ENCODE assay signal across 9 mouse cellular contexts in the genomic region with DNA sequence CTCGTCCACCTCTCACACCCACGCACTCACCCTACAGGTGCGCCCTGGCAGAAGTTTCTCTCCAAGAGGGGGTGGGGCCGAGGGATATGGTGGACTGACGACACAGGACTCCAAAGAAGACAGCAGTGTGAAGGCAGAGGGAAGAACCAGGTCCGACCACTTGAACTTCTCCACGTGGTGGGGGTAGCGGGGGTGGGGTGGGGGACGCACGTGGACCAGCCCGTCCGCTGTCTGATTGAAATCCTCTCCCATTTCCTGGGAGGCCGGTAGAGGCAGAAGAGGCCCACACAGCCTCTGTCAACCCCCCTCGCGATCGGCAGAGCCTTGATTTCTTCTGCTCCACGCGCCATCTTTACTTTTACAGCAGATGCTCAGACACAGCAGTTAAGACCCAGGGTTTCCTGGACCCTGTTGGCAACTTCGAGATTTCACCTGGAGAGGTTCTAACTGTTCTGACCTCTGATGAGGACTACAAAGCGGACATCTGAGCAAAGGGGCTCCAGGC. TPM values are rescaled to one million over a fixed set of nuclear protein-coding genes. Genes with fewer than 3 reads are reported as not detected.
DNase-seq lines count a peak whose midpoint lies in the region; ATAC-seq and TF ChIP-seq lines count a peak whose summit lies in the region.
"Had no signal": no experiment of that assay in that cellular context is flagged by ENCODE, and none has a peak within 500 bp of the region (broad histone marks: within the 10 kb centered on the region; RNA-seq: fewer than 3 reads in every experiment).

No protein-coding gene starts in this region.

- H3K4me1 ChIP-seq in lung, embryonic 14.5 days (ENCODE audit: insufficient read depth), result no peaks in the 10 kb centered on the region
- H3K4me1 ChIP-seq in forebrain, embryonic 10.5 days, result 0 out of 2 replicates have a peak, but pooled peaks cover 6% of the 10 kb centered on the region
- H3K4me1 ChIP-seq in midbrain, embryonic 16.5 days (ENCODE audit: control insufficient read depth, insufficient read depth, low read length), result no peaks in the 10 kb centered on the region

- no peak for TF ChIP-seq CTCF in lung, embryonic 14.5 days (IDR thresholded peaks at IDR 0.05; ENCODE audit: low read depth)

- peak; percentile 21 for DNase-seq in lung, embryonic 14.5 days
- DNase-seq in lung, postnatal 14 days, result no peak
- peak; percentile 67 for DNase-seq in thymus, postnatal 14 days
- no peak for DNase-seq in forebrain, embryonic 10.5 days (ENCODE audit: extremely low spot score, low spot score)
- no peak for DNase-seq in adrenal gland, postnatal 14 days
- DNase-seq: gastrocnemius, adult 2 months had no signal

- H3K4me2 ChIP-seq in lung, embryonic 14.5 days, result peak overlapping the region; percentile 25; the same call in 1 of the 2 replicates
- H3K4me2 ChIP-seq in midbrain, embryonic 16.5 days (ENCODE audit: low read length), result no peak overlapping the region

- H3K9me3 ChIP-seq in lung, embryonic 14.5 days (ENCODE audit: low read depth, low read length), result no peaks in the 10 kb centered on the region
- 0 out of 2 replicates have a peak, but pooled peaks cover 3% of the 10 kb centered on the region for H3K9me3 ChIP-seq in forebrain, embryonic 10.5 days
- H3K9me3 ChIP-seq in midbrain, embryonic 16.5 days (replicated peaks; ENCODE audit: control insufficient read depth, low read length, poor library complexity, severe bottlenecking), result no peaks in the 10 kb centered on the region

- H3K4me3 ChIP-seq in lung, embryonic 14.5 days (ENCODE audit: low read depth, low read length), result no peak overlapping the region
- H3K4me3 ChIP-seq in macrophage (ENCODE audit: inconsistent target), result peak overlapping the region; percentile 7; the same call in 1 of the 2 replicates
- no peak overlapping the region for H3K4me3 ChIP-seq in forebrain, embryonic 10.5 days
- H3K4me3 ChIP-seq in midbrain, embryonic 16.5 days (ENCODE audit: low read depth, low read length), result no peak overlapping the region
- H3K4me3 ChIP-seq: gastrocnemius, adult 2 months had no signal

- WGBS in lung, embryonic 14.5 days, result 39% methylated on average over 20 of the region's 20 CpGs
- 9% methylated on average over 15 of the region's 20 CpGs for WGBS in macrophage (ENCODE audit: missing documents)
- WGBS in forebrain, embryonic 10.5 days, result 69% methylated on average over 19 of the region's 20 CpGs
- 68% methylated on average over 20 of the region's 20 CpGs for WGBS in midbrain, embryonic 16.5 days

- H3K9ac ChIP-seq in lung, embryonic 14.5 days, result no peak overlapping the region
- H3K9ac ChIP-seq in midbrain, embryonic 16.5 days (ENCODE audit: low read depth, low read length), result no peak overlapping the region

- no peak overlapping the region for H3K27ac ChIP-seq in lung, embryonic 14.5 days (ENCODE audit: low read depth)
- peak overlapping the region; percentile 94 for H3K27ac ChIP-seq in macrophage
- no peak overlapping the region for H3K27ac ChIP-seq in forebrain, embryonic 10.5 days
- H3K27ac ChIP-seq in midbrain, embryonic 16.5 days (ENCODE audit: low read length), result no peak overlapping the region
- H3K27ac ChIP-seq: gastrocnemius, adult 2 months had no signal

- no peaks in the 10 kb centered on the region for H3K36me3 ChIP-seq in lung, embryonic 14.5 days (ENCODE audit: insufficient read depth)
- no peaks in the 10 kb centered on the region for H3K36me3 ChIP-seq in macrophage (ENCODE audit: inconsistent target)
- no peaks in the 10 kb centered on the region for H3K36me3 ChIP-seq in forebrain, embryonic 10.5 days (replicated peaks)
- H3K36me3 ChIP-seq in midbrain, embryonic 16.5 days (ENCODE audit: control insufficient read depth, insufficient read depth, low read length), result no peaks in the 10 kb centered on the region

- no peaks in the 10 kb centered on the region for H3K27me3 ChIP-seq in lung, embryonic 14.5 days (ENCODE audit: insufficient read depth, low read length)
- H3K27me3 ChIP-seq in forebrain, embryonic 10.5 days (ENCODE audit: poor library complexity, severe bottlenecking), result no peaks in the 10 kb centered on the region
- H3K27me3 ChIP-seq in midbrain, embryonic 16.5 days (ENCODE audit: control insufficient read depth, insufficient read depth, low read depth, low read length), result no peaks in the 10 kb centered on the region

- peaks cover 8% of the 10 kb centered on the region; the same call in 1 of the 2 replicates for H3K79me2 ChIP-seq in macrophage (ENCODE audit: inconsistent target)

- no peak for ATAC-seq in lung, embryonic 14.5 days (ENCODE audit: insufficient read depth)
- ATAC-seq in activated CD4-positive, CD25-positive, alpha-beta regulatory T cell, adult 4 months, result peak; percentile 32
- no peak for ATAC-seq in midbrain, embryonic 16.5 days

RNA-seq across cellular contexts. Expression of gene B4galt5, which starts 18.8 kb away (rescaled TPM):
- polyA plus RNA-seq in lung, embryonic 14.5 days (2014; fragmentation: Nextera tagmentation; extraction: Ambion mirVana), result 20.5 and 24.1 TPM in 2 replicates
- polyA plus RNA-seq in activated CD4-positive, CD25-positive, alpha-beta regulatory T cell, adult 4 months (2017; shearing (Covaris generic)), result 10 to 100 TPM in 1 of 2 experiments, 1 to 10 TPM in 1; 7.9 to 11.6 TPM
- total RNA-seq in macrophage (2018; cell fraction: chromatin; rRNA removed), result 100 to 1,000 TPM; 105 to 608 (median 250) TPM
- total RNA-seq in macrophage (2018; cell fraction: cytosol; rRNA removed), result 100 to 1,000 TPM in 24 of 26 experiments, 10 to 100 TPM in 2; 82.2 to 467 (median 135) TPM
- total RNA-seq in macrophage (2018; cell fraction: nucleus; rRNA removed), result 100 to 1,000 TPM; 170 to 581 (median 315) TPM
- 64.6 to 115 TPM (median 81.1 TPM) in 3 replicates for polyA plus RNA-seq in macrophage (2018)
- polyA plus RNA-seq in forebrain, embryonic 10.5 days (2016; fragmentation: Nextera tagmentation; extraction: Ambion mirVana), result 6.0 and 7.3 TPM in 2 replicates
- polyA plus RNA-seq in midbrain, embryonic 16.5 days (2015; fragmentation: Nextera tagmentation; extraction: Ambion mirVana), result 16.6 and 18.1 TPM in 2 replicates
- total RNA-seq in adrenal gland, postnatal 14 days (2021), result 75.6 and 77.7 TPM in 2 replicates

RNA-seq across cellular contexts. Expression of gene Slc9a8, which starts 53.7 kb away (rescaled TPM):
- polyA plus RNA-seq in lung, embryonic 14.5 days (2014; fragmentation: Nextera tagmentation; extraction: Ambion mirVana), result 22.5 and 23.6 TPM in 2 replicates
- polyA plus RNA-seq in activated CD4-positive, CD25-positive, alpha-beta regulatory T cell, adult 4 months (2017; shearing (Covaris generic)), result 10 to 100 TPM; 35.4 to 43.2 TPM
- 100 to 1,000 TPM; 151 to 296 (median 212) TPM for total RNA-seq in macrophage (2018; cell fraction: chromatin; rRNA removed)
- total RNA-seq in macrophage (2018; cell fraction: cytosol; rRNA removed), result 10 to 100 TPM; 11.3 to 25.3 (median 16.9) TPM
- total RNA-seq in macrophage (2018; cell fraction: nucleus; rRNA removed), result 100 to 1,000 TPM in 23 of 26 experiments, 10 to 100 TPM in 3; 82.7 to 162 (median 126) TPM
- polyA plus RNA-seq in macrophage (2018), result 16.4 to 30.0 TPM (median 19.1 TPM) in 3 replicates
- 24.0 and 24.4 TPM in 2 replicates for polyA plus RNA-seq in forebrain, embryonic 10.5 days (2016; fragmentation: Nextera tagmentation; extraction: Ambion mirVana)
- 19.4 and 20.9 TPM in 2 replicates for polyA plus RNA-seq in midbrain, embryonic 16.5 days (2015; fragmentation: Nextera tagmentation; extraction: Ambion mirVana)
- 32.1 and 38.2 TPM in 2 replicates for total RNA-seq in adrenal gland, postnatal 14 days (2021)

Comparison
In these comparisons a context has a peak if more than half of its experiments do, and no peak if none do; other contexts are left out.
1. DNase-seq: peak in lung, embryonic 14.5 days (single experiment) and thymus, postnatal 14 days (single experiment); none in lung, postnatal 14 days (single experiment), forebrain, embryonic 10.5 days (single experiment) and adrenal gland, postnatal 14 days (single experiment).